Mouse (Mus musculus) right cerebral cortex, postnatal 14 days (tissue): Measurements from ENCODE around the gene Dusp9.
A peak's percentile ranks its signal among the peaks of the same experiment; 100 is the strongest.

Experiments
- DNase-seq: peaks from one replicate; pipeline ENCODE4 v3.0.0; 2022

Dusp9 gene

DNA sequence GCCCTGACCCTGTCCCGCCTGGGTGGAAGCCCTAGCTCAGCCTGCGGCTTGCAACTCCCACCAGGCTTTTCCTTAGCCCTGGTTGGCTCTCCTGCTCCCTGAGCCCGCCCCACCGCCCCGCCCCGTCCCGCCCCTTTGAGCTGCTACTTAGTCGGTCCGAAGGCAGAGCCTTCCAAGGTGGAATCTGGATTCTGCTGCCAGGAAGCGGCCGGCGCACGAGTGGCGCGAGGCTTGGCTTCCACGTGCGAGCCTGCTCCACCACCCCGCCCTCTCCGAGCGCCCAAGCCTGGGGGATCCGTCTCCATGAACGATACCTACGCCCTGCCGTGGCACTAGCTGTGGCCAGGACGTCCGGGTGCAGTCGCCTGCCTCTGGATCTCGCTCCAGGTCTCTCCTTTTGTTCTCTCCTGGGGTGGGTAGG, at the start of gene Dusp9:
Dusp9 (plus strand) TSS at position 165 of the 421 bp plus-strand sequence.
- no peak for DNase-seq

DNA sequence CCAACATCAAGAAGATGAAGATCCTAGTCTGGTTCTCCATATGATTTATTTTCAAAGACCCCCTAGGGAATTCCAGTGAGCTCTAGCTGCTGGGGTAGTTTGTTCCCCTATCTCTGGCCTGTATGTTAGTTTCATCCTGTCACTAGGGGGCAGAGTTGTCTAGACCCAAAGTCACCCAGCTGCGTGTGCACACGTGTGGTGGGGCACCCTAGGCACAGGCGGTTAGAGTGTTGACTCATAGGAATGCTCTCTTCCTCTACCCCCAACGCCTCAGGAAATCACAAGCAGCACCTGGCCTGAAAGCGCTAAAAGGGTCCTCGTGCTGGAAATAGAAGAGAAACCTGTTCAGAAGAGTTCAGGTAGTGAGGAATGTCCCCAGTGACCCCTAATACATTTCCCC, 46.0 kb upstream of the Dusp9 start:
- no peak for DNase-seq

DNA sequence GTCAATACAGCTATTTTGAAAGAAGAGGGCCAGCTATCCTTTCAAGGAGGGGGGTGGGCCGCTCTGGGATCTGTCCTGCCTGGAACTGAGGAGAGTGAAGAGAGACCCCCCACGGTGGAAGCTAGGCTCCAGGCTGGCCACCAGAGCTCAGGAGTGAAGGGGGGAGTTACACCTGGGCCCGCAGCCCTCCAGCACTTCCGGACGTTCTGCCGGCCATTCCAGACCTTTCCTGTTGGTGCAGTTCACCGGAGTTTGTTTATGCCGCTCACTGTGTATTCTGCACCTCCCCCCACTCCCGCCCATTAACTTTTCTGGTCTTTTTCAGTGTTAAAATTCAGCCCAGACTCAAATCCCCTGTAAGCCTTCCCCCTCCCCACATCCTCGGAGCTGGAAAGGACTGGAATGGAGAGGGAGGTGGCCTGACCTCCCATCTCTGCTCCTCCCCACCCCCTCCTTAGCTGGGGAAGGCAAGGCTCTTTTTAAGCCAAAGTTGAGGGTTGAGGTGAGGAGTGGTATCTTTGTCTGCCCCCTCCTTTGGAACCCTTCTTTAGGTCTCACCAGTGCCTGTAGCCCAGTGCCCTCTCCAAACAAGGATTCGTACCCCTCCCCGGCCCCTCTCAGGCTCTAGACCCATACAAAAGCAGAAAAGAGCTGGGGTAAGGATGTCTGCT, 44.6 kb upstream of the Dusp9 start:
- DNase-seq, result no peak

DNA sequence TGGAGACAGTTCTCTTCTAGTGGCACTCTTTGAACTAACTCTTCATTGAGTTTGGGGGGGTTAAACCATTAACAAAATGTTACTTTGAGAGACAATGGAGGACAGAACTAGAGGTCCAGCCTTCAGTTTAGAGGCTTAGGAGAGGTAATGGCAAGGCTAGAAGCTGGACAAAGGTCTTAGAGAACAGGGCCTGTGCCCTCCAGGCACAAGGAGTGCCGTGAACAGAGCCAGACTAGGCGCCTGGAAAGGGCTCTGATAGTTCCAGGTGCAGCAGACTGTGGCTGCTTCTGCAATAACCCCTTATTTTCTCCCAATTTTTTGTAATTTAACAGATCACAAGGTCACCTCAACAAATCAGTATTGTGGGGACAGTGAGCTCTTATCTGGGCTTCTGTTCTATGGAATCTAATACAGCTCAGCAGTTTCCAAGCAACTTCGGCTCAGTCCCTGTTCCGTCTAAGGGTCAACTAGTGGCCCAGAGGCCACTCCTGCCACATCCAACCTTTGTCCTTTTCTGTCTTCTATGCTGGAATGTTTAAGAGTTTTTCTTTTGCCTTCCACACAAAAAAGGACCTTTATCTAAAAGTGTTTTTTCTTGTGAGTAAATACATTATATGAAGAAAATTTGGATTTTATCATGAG, 43.8 kb upstream of the Dusp9 start:
- DNase-seq, result no peak

DNA sequence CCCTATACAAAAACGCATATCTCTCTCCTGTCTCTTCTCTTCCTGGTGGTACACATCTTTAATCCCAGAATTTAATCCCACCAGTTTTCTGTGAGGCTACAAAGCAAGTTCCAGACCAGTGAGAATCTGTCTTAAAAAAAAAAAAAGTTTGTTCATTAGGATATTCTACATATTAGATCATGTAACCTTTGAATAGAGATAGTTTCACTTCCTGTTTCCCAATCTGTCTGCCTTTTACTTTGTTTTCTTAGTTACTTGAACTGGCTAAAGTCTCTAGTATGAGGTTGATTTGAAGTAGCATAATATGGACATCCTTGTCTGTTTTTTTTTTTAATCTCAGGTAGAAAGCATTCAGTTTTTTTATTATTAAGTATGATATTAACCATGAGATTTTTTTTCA, 37.8 kb upstream of the Dusp9 start:
- no peak for DNase-seq

DNA sequence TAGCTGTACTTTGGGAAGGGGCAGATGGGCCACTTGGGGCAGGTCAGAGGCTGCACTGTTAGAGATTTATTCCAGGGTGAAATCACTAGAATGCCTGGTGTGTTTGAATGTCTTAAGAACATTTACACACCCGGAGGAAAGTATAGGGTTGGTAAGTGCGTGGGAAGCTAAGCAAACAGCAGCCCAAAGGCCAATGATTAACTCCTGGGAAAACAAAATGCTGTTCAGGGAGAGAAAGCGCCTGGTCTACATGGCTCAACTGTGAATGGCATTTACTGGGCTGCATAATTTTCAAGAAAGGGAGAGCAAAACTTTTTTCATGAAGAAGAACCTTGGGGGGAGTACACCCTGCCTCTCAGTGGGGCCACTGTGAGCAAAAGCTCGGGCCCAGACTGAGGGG, 25.6 kb upstream of the Dusp9 start:
- DNase-seq, result no peak

DNA sequence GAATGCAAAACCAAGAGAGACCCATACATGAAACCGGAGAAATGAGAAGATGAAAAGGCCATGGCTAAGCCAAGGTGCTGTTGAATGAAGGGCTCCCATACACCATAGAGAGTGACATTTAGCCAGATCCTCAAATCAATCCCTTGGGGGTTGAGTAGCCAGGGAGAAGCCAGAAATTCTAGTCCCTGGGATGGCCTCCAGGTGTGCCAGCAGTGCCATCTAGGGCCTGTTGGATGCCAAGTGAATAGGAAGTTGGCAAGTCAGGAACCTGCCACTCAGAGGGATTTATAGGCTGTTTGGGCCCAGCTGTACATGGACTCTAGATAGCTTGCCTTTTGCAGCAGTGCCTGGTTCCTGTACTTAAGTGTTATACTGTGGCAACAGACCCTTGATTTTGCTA, 23.3 kb upstream of the Dusp9 start:
- DNase-seq, result no peak

DNA sequence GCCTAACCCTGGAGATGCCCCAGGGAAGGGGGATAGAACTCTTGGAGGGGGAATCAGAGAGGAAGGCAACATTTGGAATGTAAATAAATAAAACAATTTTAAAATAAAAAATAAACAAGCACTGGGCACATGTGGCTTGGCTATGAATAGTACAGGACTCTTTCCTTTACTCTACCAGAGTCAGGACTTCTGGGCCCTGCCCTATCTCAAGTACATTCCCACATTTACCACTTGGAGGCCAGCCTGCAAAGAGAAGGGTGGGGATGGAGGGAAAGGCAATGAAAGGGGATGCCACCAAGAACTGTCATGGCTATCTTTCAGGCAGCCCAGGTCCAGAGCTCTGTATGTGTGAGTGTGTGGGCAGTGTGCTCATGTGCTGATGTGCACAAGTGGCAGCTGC, 19.8 kb upstream of the Dusp9 start:
- no peak for DNase-seq

DNA sequence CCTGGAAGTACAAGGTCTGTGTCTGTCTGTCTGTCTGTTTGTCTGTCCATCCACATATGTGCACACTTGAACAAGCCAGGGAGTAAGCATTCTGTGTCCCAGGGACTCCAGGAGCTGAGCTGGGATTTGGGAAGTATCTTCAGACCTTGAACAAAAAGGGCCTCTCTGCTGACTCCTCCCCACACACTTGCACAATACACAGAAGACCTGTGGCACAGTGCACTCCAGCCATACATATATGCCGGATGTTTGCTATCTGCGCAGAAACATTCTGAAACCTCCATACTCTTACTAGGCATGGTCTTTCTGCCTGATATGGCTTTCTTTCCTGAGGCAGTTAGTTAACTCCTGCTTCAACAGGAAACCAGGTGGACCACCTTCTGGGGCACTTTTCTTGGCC, 19.3 kb upstream of the Dusp9 start:
- no peak for DNase-seq

DNA sequence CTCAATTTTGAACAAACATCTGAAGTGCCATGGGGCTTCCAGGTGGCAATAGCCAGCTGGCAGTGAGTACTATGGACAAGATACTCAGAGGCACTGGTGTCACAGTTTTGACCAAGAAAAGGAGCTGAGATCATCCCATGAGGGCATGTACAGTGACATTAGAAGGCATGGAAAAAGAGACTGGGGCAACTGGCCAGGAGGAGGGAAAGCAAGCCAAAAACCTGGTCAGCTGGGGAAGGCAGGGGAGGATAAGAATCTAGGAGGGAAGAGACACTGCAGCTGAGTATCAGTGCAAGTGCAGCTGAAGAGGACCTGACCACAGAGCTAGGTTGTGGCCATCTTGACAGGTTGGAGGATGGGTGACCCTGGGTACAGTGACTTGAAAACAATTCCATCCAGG, 12.2 kb upstream of the Dusp9 start:
- DNase-seq, result no peak

DNA sequence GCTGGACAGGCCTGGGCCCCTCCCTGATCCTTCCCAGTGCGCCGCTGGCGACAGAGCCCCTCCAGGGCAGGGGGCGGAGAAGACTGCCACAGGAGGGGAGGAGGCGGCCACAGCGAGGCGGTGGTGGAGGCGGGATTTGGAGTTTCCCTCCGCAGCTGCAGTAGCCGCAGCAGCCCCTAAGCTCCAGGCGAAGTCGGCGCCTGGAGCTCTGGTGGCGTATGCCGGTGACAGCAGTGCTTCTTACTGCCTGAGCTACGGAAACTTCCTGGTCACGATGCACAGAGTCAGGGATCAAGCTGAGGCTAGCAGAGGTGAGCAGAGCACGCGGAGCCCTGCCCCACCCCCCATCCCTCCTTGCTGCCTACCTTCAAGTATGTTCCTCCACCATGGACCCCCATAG, 3.8 kb upstream of the Dusp9 start:
- no peak for DNase-seq

DNA sequence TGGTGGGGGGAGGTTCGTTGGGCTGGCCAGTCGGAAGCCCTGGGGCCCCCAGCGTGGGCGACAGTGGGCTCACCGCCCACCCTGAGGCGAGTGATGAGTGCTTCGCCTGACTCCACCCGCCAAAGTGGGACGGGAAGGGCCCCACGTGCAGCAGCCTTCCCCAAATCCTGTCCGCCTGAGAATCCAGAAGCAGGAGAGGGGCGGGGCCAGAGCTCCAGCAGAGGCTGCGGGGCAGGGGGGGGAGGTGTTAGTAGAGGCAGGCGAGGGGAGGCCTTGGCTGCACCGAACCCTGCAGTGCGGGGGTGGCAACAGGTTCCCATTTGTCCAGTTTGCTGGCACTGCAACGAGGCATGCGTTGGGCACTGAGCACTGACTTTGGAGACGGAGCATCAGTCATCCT, 1.8 kb upstream of the Dusp9 start:
- DNase-seq, result no peak

DNA sequence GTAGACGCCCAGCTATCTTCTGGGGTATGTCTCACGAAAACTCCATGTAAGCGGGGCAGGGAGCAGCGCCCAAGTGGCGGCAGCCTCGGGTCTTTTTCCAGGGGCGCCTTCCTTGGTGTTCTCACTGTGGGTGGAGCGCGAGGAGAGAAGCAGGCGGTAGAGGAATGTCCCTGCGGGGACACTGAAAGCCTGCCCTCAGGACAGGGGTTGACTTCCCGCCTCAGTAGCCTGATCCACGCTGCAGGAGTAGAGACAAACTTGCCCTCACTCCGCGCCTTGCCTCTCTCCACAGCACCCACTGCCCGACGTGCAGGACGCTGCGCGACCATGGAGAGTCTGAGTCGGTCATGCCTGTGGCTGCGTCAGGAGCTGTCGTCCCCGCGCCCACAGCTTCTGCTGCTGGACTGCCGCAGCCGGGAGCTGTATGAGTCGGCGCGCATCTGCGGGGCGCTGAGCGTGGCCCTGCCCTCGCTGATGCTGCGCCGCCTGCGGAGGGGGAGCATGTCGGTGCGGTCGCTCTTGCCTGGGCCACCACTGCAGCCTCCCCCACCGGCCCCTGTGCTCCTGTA, 766 bp downstream of the Dusp9 start:
- peak; percentile 22 for DNase-seq

DNA sequence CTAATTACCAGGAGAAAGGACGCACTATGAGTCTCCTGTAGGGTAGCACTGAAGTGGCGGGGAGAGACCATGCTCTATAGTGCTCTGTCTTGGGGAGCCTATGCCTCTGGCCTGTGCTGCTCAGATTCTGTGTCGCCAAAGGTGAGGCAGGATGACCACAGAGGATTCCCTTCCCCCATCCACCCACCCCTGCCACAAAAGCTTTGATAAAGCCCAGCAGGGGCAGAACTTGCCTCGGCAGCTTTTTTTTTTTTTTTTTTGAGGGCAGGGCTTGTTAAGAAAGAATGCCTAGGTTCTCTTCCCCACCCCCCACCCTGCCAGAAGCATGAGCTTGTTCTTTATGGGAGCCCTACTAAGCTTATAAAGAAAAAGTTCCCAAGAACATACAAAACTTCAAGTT, 5.9 kb downstream of the Dusp9 start:
- no peak for DNase-seq

DNA sequence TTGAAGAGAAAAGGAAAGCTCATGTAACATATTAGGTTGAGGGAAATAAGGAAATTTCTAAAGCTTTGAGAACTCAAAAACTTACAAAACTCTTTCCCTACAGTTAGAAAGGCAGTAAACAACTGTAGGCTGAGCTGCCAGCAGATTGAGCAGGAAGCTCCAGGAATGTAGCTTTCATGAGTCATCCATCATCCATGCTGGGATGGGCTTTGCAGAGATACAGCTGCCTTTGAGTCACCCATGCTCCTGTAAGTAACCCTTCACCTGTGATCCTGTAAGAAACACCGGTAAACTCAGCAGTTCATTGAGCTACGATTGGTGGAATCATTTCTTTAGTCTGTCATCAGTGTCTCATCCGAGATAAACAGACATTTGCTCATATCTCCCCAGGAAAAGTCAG, 11.7 kb downstream of the Dusp9 start:
- no peak for DNase-seq

DNA sequence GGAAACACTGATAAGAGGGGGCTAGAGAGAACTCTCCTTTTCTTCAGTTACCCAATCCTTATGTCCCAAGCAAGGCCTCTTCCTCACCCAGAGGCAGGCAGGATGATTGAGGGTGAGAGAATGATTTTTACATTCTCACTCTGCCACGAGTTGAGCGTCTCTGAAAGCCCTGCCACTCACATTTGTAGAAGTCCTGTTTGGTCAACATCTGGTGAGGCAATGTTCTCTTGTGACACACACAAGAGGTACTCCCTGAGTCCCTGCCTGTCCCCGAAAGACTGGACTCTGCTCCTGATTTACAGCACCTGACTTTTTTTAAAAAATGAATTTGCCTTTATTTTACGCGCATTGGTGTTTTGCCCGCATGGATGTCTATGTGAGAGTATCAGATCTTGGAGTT, 14.2 kb downstream of the Dusp9 start:
- no peak for DNase-seq

DNA sequence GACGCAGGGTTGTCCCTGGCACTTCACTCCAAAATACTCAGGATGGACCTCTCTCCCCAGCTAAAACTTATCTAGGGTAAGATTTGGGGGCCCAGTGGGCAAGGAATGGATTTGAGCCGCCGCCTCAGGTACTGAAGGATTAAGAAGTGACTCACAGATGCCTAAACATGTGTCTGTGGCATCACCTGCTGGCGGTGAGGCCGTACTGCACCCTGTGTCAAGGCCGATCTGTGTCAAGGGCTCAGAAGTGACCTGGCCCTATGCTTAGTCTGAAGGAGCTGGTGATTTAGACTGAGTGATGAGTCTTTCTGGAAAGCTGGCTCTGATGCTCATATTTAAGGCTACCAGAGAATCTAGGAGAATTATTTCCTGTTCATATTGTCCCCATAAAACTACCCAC, 15.0 kb downstream of the Dusp9 start:
- DNase-seq, result no peak

DNA sequence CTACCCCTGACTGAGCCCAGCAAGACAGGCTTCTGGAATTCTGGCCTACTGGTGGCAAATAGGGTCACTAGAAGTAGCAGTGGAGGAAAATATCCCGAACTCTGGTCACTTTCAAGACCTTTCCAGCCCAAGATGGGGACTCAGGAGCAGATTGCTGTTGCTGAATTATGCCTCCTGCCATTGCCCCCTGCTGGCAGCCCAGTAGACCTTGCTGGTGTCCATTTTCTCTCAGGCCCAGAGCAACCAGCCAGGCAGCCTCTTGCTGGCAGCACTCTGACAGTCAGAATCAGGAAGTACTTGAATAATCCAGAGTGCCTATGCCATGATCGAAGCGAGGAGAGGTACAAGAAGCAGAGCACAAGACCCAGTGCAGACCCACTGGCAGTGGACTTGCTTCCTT, 16.3 kb downstream of the Dusp9 start:
- DNase-seq, result no peak

DNA sequence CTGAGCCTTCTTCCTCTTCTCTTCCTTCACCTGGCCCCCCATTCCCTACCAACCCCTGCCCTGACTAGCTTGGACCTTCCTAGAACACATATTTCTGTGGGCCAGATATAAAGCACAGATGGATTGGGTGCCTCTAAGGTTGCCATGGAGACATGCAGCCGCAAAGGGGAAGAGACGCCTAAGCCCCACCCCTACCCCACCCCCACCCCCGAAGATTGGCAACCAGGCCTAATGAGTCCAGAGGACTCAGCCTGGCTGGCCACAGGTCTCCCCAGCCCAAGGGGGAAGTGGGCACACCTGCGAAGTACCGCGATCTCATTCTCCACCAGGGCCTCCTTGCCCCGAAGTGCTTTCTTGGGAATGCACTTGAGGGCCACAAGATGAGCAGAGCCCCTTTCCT, 19.2 kb downstream of the Dusp9 start:
- DNase-seq, result no peak

DNA sequence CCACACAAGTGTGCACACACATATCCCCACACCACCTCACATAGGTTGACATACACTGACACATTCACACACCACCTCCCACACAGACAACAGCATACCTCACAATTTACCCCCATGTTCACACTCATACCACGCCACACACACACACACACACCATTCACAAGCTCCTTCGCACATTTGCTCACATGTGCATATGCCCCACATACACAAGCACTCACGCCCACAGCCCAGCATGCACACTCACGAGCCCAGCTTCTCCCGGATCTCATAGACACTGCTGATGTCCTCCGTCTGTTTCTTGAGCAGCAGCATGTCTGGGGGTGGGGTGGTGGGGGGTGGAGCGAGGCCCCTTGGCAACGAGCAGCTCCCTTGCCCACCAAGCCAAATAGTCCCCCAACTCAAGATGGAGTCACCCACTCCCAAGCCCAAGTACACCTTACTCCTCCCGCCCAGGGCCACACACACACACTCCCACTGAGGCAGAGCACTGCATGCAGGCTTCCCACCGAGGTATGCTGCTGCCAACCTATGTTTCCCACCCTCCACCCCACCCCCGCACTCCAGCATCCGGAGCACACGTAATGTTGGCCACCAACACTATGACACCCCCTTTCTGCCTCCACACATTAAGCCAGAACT, 19.8 kb downstream of the Dusp9 start:
- DNase-seq, result peak; percentile 36

DNA sequence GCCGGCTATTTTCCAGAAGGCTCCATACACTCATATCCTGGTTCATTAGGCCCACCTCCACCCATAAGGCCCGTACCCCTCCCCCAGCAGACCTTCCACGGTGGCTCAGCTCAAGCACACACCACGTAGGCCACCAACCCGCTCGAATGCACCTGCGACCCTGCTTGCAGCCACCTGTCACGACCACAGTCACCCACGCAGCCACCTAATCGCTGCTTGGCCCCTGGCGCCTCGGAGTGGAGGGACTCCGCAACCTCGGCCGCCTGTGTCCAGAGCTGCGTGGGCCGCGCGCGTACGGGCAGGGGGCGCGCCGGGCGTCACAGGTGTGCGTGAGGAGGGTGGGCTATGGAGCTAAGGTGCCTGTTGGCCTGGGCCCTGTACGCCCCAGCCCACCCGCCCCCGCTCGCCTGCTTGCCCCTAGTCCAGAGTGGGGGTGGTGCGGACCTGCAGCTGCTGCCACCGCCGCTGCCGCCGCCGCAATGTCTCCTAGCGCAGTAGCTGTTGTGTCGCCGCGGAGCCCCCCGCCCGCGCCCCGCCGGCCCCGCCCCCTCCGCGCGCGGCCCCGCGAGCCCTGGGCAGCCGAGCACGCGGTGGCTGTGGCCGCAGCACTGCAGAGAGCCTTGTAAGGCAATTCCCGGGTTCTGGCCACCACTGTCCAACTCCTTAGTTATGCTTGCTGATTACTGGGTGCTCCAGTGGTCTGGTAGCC, 20.5 kb downstream of the Dusp9 start, which contains the start of gene Pnck:
Pnck (minus strand) TSS at position 543 of the 709 bp plus-strand sequence.
- peak; percentile 30 for DNase-seq

DNA sequence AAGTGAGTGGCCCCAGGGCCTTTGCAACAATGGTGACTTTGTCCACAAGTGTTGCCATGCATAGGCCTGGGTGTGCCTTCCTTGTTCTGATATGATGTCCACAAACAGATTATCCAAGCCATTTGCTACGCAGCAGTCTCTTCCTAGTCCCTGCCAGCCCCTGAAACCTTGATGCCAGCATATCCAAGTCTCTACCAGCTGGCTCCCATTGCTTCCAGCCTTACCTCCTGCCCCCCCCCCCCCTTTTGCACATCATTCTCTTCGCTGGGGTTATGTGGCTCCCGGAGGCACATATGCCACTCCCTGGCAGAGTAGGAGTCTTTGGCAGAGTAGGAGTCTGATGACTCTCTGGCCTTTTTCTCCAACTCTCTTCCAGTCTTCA, 21.1 kb downstream of the Dusp9 start:
- no peak for DNase-seq

DNA sequence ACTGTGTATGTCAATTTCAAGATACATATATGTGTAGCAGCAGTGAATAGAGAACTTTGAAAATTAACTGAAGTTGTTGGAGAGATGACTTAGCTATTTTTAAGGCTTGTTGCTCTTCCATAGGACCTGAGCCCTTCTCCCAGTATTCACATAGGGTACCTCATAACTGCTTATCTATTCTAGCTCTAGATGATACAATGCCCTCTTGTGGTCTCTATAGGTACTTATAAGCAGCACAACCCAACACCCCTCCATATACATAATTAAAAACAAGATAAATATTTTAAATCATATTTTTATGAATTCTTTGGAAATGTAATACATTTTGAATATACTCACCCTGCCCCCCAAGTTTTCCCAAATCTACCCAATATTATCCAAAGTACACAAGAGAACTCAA, 23.9 kb downstream of the Dusp9 start:
- DNase-seq, result no peak

DNA sequence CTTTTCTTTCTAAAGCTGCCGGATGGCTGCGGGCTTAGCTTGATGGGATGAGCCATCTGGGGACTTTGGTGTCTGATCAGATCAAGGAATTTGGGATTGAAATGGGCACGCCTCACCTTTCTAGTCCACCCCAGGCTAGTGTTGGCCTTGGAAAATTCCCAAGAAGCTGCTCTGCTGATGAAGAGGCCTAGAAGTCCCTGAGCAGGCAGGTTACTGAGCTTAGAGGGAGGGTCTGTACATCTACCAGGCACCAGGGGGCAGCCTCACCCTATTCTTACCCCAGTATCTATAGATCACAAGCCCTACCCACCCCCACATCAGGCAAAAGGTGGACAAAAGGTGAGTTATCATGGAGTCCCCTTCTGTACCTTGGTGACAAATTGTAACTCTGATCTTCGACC, 32.8 kb downstream of the Dusp9 start:
- DNase-seq, result peak; percentile 48
